Mouse (Mus musculus) retina, postnatal 1 day (tissue): ENCODE measurements around the gene Fastkd5.

Source experiments
- DNase-seq: peaks from one replicate; pipeline ENCODE4 v3.0.0-alpha.2; 2012

The Fastkd5 gene

GRCm38 (mm10) chr2:130634006-130634738 is 4.3 kb upstream of the Fastkd5 start:
- DNase-seq = peak; percentile 60

- peak; percentile 92 for DNase-seq
Observed at GRCm38 (mm10) chr2:130632887-130633675, 3.3 kb upstream of the Fastkd5 start.

- peak; percentile 30 for DNase-seq
Observed at GRCm38 (mm10) chr2:130632416-130632815, 2.6 kb upstream of the Fastkd5 start.

GRCm38 (mm10) chr2:130629080-130629838 is 568 bp downstream of the Fastkd5 start:
- no peak for DNase-seq

GRCm38 (mm10) chr2:130628424-130628823 is 1.4 kb downstream of the Fastkd5 start:
- no peak for DNase-seq

- DNase-seq = no peak
Observed at GRCm38 (mm10) chr2:130618972-130619371, 10.9 kb downstream of the Fastkd5 start.

- peak; percentile 53 for DNase-seq
Observed at GRCm38 (mm10) chr2:130613091-130613490, 16.7 kb downstream of the Fastkd5 start.

- DNase-seq = no peak
Observed at GRCm38 (mm10) chr2:130602195-130602594, 27.6 kb downstream of the Fastkd5 start.

GRCm38 (mm10) chr2:130598399-130598798 is 31.4 kb downstream of the Fastkd5 start:
- DNase-seq = no peak

GRCm38 (mm10) chr2:130597601-130598010 is 32.2 kb downstream of the Fastkd5 start:
- DNase-seq = peak; percentile 64

- DNase-seq = no peak
Observed at GRCm38 (mm10) chr2:130595596-130595995, 34.2 kb downstream of the Fastkd5 start.

- no peak for DNase-seq
Observed at GRCm38 (mm10) chr2:130591016-130591415, 38.8 kb downstream of the Fastkd5 start.

GRCm38 (mm10) chr2:130589761-130590160 is 40.1 kb downstream of the Fastkd5 start:
- DNase-seq = no peak

- DNase-seq = peak; percentile 72
Observed at GRCm38 (mm10) chr2:130589157-130589556, 40.7 kb downstream of the Fastkd5 start.

- no peak for DNase-seq
Observed at GRCm38 (mm10) chr2:130588373-130588772, 41.5 kb downstream of the Fastkd5 start.

GRCm38 (mm10) chr2:130586016-130586415 is 43.8 kb downstream of the Fastkd5 start:
- no peak for DNase-seq

- no peak for DNase-seq
Observed at GRCm38 (mm10) chr2:130583902-130584560, 45.8 kb downstream of the Fastkd5 start.

GRCm38 (mm10) chr2:130582552-130582951 is 47.3 kb downstream of the Fastkd5 start, which contains the start of gene Avp:
Gene Avp, minus strand, starts transcription at chr2:130582554.
- DNase-seq = no peak

GRCm38 (mm10) chr2:130581201-130581600 is 48.6 kb downstream of the Fastkd5 start:
- DNase-seq = peak; percentile 50

GRCm38 (mm10) chr2:130579791-130580190 is 50.0 kb downstream of the Fastkd5 start:
- DNase-seq = no peak

- peak; percentile 71 for DNase-seq
Observed at GRCm38 (mm10) chr2:130578148-130578547, 51.7 kb downstream of the Fastkd5 start.

- DNase-seq = peak; percentile 61
Observed at GRCm38 (mm10) chr2:130577632-130578031, 52.2 kb downstream of the Fastkd5 start.

GRCm38 (mm10) chr2:130577021-130577420 is 52.8 kb downstream of the Fastkd5 start:
- DNase-seq = no peak
